Mouse (Mus musculus) brain, embryonic 14.5 days (tissue): Measurements from ENCODE around the gene 4930438A08Rik. TPM values are rescaled to one million over a fixed set of nuclear protein-coding genes. Genes with fewer than 3 reads are reported as not detected.
A peak's percentile ranks its signal among the peaks of the same experiment; 100 is the strongest.
"Not testable (repeated sequence)": the region's sequence is repeated elsewhere in the genome, so short reads cannot be mapped to it uniquely, and the experiment has no call there.

Experiments
- DNase-seq: peaks from one replicate; pipeline ENCODE4 v3.0.0-alpha.2; 2011; ENCODE audit warnings: low read depth
- CTCF ChIP-seq: fragments of 200-500 bp; IDR thresholded peaks from 2 replicates; pipeline ENCODE4 v1.5.1; 2012; ENCODE audit warnings: inconsistent platforms, mild to moderate bottlenecking, moderate library complexity, borderline replicate concordance; ENCODE audit not compliant: insufficient read depth, insufficient read length; ENCODE audit errors: extremely low read depth
- POLR2A ChIP-seq: fragments of 200-500 bp; IDR thresholded peaks from 2 replicates; pipeline ENCODE4 v1.6.1; 2012; ENCODE audit warnings: mild to moderate bottlenecking, inconsistent platforms, borderline replicate concordance; ENCODE audit not compliant: poor library complexity, insufficient read depth, insufficient read length, severe bottlenecking; ENCODE audit errors: extremely low read depth
- polyA plus RNA-seq: library from polyadenylated mRNA; depleted of rRNA; stranded (reverse); fragments of >200 nt; gene quantifications from 2 replicates; pipeline ENCODE4 v1.2.3, GENCODE M21; 2012; rRNA removed

Gene 4930438A08Rik
- polyA plus RNA-seq: not detected in 2 replicates

GRCm38 (mm10) chr11:58274572-58274971 lies at the start of gene 4930438A08Rik:
TSS of gene 4930438A08Rik (plus strand) at chr11:58274799.
- TF ChIP-seq POLR2A (no peak), CTCF (no peak)

GRCm38 (mm10) chr11:58224872-58225271 lies 49.7 kb upstream of the 4930438A08Rik start:
- DNase-seq: not testable (repeated sequence)

More at GRCm38 (mm10) chr11:58274572-58274971, at the start of gene 4930438A08Rik:
- DNase-seq: no peak

GRCm38 (mm10) chr11:58225655-58226054 lies 48.9 kb upstream of the 4930438A08Rik start:
- peak; percentile 65 for DNase-seq
- TF ChIP-seq CTCF (peak; percentile 93), POLR2A (no peak)

DNA sequence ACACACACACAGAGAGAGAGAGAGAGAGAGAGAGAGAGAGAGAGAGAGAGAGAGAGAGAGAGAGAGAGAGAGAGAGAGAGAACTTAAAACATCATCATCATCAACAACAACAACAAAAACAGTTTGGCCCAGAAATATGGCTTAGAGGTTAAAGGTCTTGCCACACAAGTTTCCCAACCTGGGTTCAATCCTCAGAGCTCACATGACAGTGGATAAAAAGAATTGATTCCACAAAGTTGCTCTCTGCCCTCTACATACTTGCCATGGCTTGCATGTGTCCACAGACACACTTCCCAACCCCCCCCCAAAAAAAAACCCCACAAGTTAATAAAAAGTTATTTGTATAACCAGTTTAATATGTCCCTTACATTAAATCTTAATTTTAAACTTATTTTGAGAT lies 48.2 kb upstream of the 4930438A08Rik start:
- TF ChIP-seq POLR2A (no peak), CTCF (no peak)
- no peak for DNase-seq

DNA sequence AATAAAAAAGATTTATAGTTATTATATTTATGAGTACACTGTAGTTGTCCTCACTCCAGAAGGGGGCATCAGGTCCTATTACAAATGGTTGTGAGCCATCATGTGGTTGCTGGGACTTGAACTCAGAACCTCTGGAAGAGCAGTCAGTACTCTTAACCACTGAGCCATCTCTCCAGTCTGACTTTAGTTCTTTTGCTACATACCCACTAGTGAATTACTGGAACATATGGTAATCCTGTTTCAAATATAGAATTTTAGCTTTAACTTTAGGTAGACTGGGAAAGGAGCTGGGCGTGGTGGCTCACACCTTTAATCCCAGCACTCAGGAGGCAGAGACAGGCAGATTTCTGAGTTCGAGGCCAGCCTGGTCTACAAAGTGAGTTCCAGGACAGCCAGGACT lies 46.6 kb upstream of the 4930438A08Rik start:
- not testable (repeated sequence) for DNase-seq

GRCm38 (mm10) chr11:58230396-58230910 lies 44.1 kb upstream of the 4930438A08Rik start:
- no peak for DNase-seq
- TF ChIP-seq CTCF: no peak
- no peak for TF ChIP-seq POLR2A

DNA sequence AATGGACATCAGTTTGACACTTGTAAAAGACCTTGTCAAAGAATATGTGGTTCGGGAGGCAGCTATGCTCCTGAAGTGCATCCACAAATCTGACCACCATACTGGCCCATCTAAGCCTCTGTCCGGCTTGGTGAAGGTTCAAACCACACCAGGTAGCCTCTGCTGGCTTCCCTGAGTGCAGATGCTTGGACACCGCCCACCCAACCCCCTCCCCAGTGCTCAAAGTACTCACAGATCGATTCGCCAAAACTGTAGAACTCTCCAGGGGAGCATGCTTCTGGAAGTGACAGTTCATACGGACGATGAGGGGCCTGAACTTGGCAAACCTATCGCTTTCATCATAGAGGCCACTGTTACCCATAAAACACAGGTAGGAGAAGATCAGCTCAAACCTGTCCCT lies 43.4 kb upstream of the 4930438A08Rik start:
- TF ChIP-seq POLR2A (no peak), CTCF (no peak)
- DNase-seq: no peak

DNA sequence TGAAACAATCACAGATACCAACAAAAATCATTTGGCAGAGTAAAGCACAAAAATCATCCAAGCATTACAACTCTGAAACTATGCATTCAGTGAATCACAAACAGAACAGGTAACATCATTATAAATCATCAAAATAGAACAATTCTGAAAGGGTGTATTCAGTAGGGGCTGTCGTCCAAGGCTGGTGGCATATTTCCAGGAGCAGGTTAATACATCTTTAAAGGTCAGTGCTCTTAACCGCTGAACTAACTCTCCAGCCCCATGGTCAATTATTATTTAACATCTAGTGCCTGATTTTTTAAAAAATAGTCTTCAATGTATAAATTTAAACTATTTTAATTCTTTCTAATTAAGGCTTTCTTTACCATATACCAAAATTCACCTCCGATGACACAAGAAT lies 40.0 kb upstream of the 4930438A08Rik start:
- DNase-seq: not testable (repeated sequence)

- DNase-seq: peak; percentile 24
- TF ChIP-seq POLR2A (no peak), CTCF (peak; percentile 52; the same call in 1 of the 2 replicates)
Measured at GRCm38 (mm10) chr11:58235152-58235551, 39.4 kb upstream of the 4930438A08Rik start.

DNA sequence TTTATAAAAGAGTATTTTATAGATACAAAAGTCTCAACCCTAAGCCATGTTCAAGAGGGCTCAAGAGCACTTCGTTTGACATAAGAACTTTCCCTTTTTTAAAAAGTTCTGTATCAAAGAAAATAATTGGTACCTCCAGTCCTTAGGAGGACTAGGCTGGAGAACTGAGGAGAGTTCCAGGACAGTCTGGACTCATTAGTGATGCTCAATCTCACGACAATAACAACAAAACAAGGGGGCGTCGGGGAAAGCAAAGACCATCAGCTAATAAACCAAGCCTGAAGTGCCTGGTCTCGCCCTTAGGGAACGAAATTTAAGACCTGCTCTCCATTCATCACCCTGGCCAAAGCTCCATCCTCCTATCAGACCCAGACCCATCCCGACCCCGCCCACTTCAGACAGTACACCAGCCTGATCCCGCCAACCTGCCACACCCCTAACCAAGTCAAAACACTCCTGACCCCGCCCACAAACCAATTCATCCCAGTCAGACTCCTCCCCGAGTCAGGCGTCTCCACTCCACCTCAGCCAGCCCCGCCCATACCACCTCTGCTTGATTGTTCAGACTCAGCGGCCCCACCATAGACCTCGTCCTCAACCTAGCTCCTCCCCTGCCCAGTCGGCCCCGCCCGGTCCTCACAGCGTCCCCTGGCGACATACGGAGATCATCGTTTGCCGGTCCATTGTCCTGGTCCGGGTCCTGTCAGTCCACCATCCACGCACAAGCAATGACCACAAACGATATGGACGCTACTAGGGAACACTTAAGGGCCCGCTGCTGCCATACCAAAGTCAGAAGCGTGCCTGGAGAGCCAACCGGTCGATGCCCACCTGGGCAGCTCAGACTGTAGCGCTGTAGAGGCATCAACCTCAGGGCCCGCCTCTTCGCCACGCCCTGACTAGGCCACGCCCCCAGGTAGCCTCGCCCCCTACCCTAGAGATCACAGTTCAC lies 35.5 kb upstream of the 4930438A08Rik start:
- no peak for TF ChIP-seq POLR2A
- peak; percentile 25; the same call in 1 of the 2 replicates for TF ChIP-seq CTCF
- peak; percentile 64 for DNase-seq

- TF ChIP-seq CTCF: no peak
- no peak for TF ChIP-seq POLR2A
- peak; percentile 71 for DNase-seq
Measured at GRCm38 (mm10) chr11:58247294-58247693, 27.3 kb upstream of the 4930438A08Rik start.

GRCm38 (mm10) chr11:58249203-58249981 lies 25.2 kb upstream of the 4930438A08Rik start:
- TF ChIP-seq POLR2A (no peak), CTCF (no peak)

GRCm38 (mm10) chr11:58250550-58250949 lies 24.0 kb upstream of the 4930438A08Rik start:
- no peak for DNase-seq
- no peak for TF ChIP-seq CTCF

More at GRCm38 (mm10) chr11:58249203-58249981, 25.2 kb upstream of the 4930438A08Rik start:
- no peak for DNase-seq

DNA sequence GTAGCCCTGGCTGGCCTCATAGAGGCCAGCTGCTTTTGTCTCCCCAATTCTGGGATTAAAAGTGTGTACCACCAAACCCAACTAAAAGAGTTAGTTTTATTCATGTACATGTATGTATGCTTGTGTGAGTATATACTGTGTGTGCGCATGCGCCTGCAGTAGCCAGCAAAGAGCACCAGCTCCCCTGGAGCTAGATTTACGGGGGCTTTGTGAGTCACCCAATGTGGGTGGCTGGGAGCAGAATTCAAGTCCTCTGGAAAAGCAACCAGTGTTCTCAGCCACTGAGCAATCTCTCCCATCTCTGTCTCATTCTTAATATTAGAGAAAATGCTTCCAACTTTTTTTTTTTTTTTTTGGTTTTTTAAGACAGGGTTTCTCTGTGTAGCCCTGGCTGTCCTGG lies 20.2 kb upstream of the 4930438A08Rik start:
- no peak for DNase-seq
- TF ChIP-seq CTCF (no peak), POLR2A (no peak)

GRCm38 (mm10) chr11:58257816-58258215 lies 16.8 kb upstream of the 4930438A08Rik start:
- no peak for DNase-seq
- TF ChIP-seq CTCF (no peak), POLR2A (no peak)
